Mouse (Mus musculus): ENCODE measurements around the gene Pheta1. TPM values are rescaled to one million over a fixed set of nuclear protein-coding genes. Genes with fewer than 3 reads are reported as not detected.

Pheta1 gene
- polyA plus RNA-seq, 1 experiment from 2014 or later: 65.0 TPM

DNA sequence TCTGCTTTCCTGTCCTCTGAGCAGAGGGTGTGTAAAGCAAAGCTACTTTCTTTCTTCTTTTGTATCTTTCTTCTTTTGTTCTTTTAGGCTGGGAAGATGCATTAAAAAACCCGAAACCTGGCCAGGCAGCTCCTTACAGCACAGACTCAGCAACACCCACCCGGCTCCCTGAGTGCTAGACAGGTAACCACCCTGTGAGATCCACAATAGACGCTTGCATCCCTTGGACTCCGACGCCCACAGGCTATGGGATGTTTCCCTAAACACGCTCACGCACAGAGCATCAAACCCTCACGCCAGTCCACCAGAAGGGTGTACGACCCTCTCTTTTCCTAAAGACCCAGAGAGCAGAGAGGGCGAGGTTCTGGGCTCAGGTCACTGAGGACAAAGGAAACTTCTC lies 45.9 kb downstream of the Pheta1 start:
- Histone ChIP-seq H3K9me3 (ENCODE audit: control insufficient read depth) (no peaks in the 10 kb centered on the region), H3K9ac (ENCODE audit: low read depth, low read length) (no peak overlapping the region), H3K4me1 (replicated peaks; ENCODE audit: control insufficient read depth, insufficient read depth, low read length) (no peaks in the 10 kb centered on the region), H3K27ac (ENCODE audit: low read depth, low read length) (no peak overlapping the region), H3K4me2 (replicated peaks; ENCODE audit: low read depth) (no peak overlapping the region), H3K27me3 (replicated peaks; ENCODE audit: control insufficient read depth, insufficient read depth, low read length) (no peaks in the 10 kb centered on the region), H3K36me3 (ENCODE audit: control insufficient read depth, insufficient read depth) (no peaks in the 10 kb centered on the region), H3K4me3 (ENCODE audit: low read depth, low read length) (no peak overlapping the region)
- no peak for ATAC-seq
- WGBS: 75% methylated on average over 10 of the region's 10 CpGs
- no peak for TF ChIP-seq CTCF (IDR thresholded peaks at IDR 0.05; ENCODE audit: low read depth)

DNA sequence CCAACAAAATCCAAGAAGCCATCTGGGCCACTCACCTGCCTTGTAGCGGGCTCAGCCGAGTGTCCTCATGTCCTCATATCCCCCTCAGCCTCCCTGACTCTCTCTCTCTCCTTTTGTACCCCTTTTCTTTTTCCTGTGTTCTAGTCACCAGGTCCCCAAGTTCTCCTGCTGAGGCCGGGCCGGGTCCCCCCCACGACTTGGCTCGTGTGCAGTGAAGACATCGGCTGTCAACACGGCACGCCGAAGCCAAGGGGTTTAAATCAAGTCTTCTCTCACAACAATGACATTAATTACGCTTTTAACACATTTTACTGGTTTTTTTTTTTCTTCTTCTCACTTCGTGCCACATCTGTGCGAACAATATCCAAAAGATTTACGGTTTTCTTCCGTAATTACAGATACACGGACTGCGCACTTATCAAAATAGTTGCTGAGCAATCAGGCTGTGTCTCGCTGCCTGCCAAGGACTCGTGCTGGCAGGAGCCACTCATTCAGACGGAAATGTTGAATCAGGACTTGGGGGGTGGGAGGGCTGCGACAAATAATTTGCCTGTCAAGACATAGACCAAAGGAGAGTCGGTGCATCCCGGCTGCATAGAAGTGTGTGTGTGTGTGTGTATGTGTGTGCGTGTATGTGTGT lies 46.5 kb downstream of the Pheta1 start:
- H3K4me2 ChIP-seq (replicated peaks; ENCODE audit: low read depth): no peak overlapping the region

DNA sequence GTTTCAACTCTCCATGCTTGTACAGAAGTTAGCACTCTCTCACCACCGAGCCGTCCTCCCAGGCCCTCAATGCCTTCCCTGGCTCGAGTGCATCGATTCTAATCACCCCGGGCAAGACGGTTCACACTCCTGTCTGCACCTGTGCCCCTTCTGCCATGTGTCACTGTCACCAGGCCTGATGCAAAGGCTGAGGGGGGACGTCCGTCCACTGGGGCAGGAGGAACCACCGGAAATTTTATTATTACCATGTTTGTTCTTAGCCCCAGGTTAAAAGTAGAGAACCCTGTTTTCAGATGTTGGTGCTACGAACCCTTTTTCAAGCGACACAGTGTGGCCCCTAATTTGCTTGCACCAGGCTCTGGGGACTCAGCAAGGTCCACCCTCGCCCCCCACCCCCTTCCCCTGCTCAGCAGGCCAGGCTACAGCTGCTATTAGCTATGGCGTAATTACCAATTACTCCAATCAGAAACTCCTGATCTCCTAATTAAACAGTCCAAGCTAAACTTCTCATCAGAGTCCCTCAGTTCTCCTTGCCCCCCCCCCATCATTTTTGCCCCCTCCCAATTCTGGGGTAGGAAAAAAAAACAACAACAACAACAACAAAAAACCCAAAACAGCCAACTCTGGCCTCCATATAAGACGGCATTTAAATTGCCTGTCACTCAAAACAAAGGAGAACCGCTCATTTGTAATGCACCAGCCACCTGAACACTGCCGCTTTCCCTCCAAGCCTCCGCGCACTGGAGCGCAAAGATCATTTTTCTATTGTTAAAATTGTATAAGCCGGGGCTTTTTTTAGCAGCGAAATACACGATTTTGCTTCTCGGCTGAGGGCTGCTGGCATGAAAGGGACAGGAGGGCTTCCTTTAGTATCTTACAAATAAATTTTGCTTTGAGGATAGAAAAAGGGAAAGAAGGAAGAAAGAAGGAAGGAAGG lies 54.3 kb downstream of the Pheta1 start:
- no peak overlapping the region for H3K27ac ChIP-seq (ENCODE audit: low read depth, low read length)
- no peak for ATAC-seq

More for the DNA sequence above, 46.5 kb downstream of the Pheta1 start:
- Histone ChIP-seq H3K36me3 (ENCODE audit: control insufficient read depth, insufficient read depth) (no peaks in the 10 kb centered on the region), H3K4me3 (ENCODE audit: low read depth, low read length) (no peak overlapping the region), H3K27me3 (replicated peaks; ENCODE audit: control insufficient read depth, insufficient read depth, low read length) (no peaks in the 10 kb centered on the region), H3K27ac (ENCODE audit: low read depth, low read length) (no peak overlapping the region), H3K9ac (ENCODE audit: low read depth, low read length) (no peak overlapping the region), H3K9me3 (ENCODE audit: control insufficient read depth) (no peaks in the 10 kb centered on the region), H3K4me1 (replicated peaks; ENCODE audit: control insufficient read depth, insufficient read depth, low read length) (no peaks in the 10 kb centered on the region)
- TF ChIP-seq CTCF (IDR thresholded peaks at IDR 0.05; ENCODE audit: low read depth): no peak
- 58% methylated on average over 24 of the region's 24 CpGs for WGBS
- ATAC-seq: no peak

More for the DNA sequence above, 54.3 kb downstream of the Pheta1 start:
- Histone ChIP-seq H3K36me3 (ENCODE audit: control insufficient read depth, insufficient read depth) (no peaks in the 10 kb centered on the region), H3K27me3 (replicated peaks; ENCODE audit: control insufficient read depth, insufficient read depth, low read length) (no peaks in the 10 kb centered on the region), H3K9ac (ENCODE audit: low read depth, low read length) (no peak overlapping the region), H3K4me3 (ENCODE audit: low read depth, low read length) (no peak overlapping the region), H3K9me3 (ENCODE audit: control insufficient read depth) (no peaks in the 10 kb centered on the region), H3K4me1 (replicated peaks; ENCODE audit: control insufficient read depth, insufficient read depth, low read length) (no peaks in the 10 kb centered on the region), H3K4me2 (replicated peaks; ENCODE audit: low read depth) (no peak overlapping the region)
- no peak for TF ChIP-seq CTCF (IDR thresholded peaks at IDR 0.05; ENCODE audit: low read depth)
- 73% methylated on average over 23 of the region's 23 CpGs for WGBS

Small RNA genes lying within 50 kb of the gene (microRNA-seq; reads per million reads assigned to microRNA genes)
- not detected for gene Mir7031

Other genes starting within 250 kb of the Pheta1 start
- 3.5 and 3.8 TPM in 2 replicates for gene Acad12, start 230.0 kb upstream of the Pheta1 start, polyA plus RNA-seq (2015; fragmentation: Nextera tagmentation; extraction: Ambion mirVana)
- gene Acad10, start 188.5 kb upstream of the Pheta1 start, polyA plus RNA-seq (2015; fragmentation: Nextera tagmentation; extraction: Ambion mirVana): 5.3 and 5.6 TPM in 2 replicates
- gene Brap, start 188.4 kb upstream of the Pheta1 start, polyA plus RNA-seq (2015; fragmentation: Nextera tagmentation; extraction: Ambion mirVana): 30.6 and 30.7 TPM in 2 replicates
- 54.3 and 62.6 TPM in 2 replicates for gene Atxn2, start 137.6 kb upstream of the Pheta1 start, polyA plus RNA-seq (2015; fragmentation: Nextera tagmentation; extraction: Ambion mirVana)
- gene Sh2b3, start 11.3 kb upstream of the Pheta1 start, polyA plus RNA-seq (2015; fragmentation: Nextera tagmentation; extraction: Ambion mirVana): 11.8 and 12.2 TPM in 2 replicates
- 1.5 and 1.9 TPM in 2 replicates for gene Cux2, start 201.1 kb downstream of the Pheta1 start, polyA plus RNA-seq (2015; fragmentation: Nextera tagmentation; extraction: Ambion mirVana)

Measured in intestine, postnatal 0 days (tissue).